Mouse (Mus musculus): Measurements from ENCODE around the gene A930033H14Rik. TPM values are rescaled to one million over a fixed set of nuclear protein-coding genes. Genes with fewer than 3 reads are reported as not detected.

The A930033H14Rik gene
- total and polyA plus RNA-seq, 2 experiments, result 0.26 to 5.9 TPM

- TF ChIP-seq POLR2A (IDR thresholded peaks at IDR 0.05; ENCODE audit: extremely low read depth, insufficient read depth, low read length) (no peak), CTCF (IDR thresholded peaks at IDR 0.05; ENCODE audit: low read depth, low read length) (no peak)
- Histone ChIP-seq H3K4me1 (ENCODE audit: control insufficient read depth, insufficient read depth, low read length) (peaks cover 15% of the 10 kb centered on the region), H3K27ac (replicated peaks; ENCODE audit: insufficient read depth, low read depth, low read length) (peak overlapping the region; percentile 69), H3K9ac (ENCODE audit: low read depth, low read length) (peak overlapping the region; percentile 97), H3K27me3 (ENCODE audit: control insufficient read depth, insufficient read depth, low read length) (no peaks in the 10 kb centered on the region), H3K36me3 (ENCODE audit: control insufficient read depth, insufficient read depth, low read length) (peaks cover 12% of the 10 kb centered on the region; the same call in 1 of the 2 replicates), H3K4me3 (ENCODE audit: insufficient read depth, low read depth, low read length) (peak overlapping the region; percentile 88), H3K79me2 (ENCODE audit: control insufficient read depth, insufficient read depth, low read length) (peaks cover 19% of the 10 kb centered on the region; the same call in 1 of the 2 replicates)
- DNase-seq (ENCODE audit: extremely low read depth, low read depth, low spot score), result peak; percentile 69
- under 1% methylated on average over 14 of the region's 14 CpGs for WGBS
These were observed 922 bp downstream of the A930033H14Rik start for GRCm38 (mm10) chr10:69211976-69212375.

- peak; percentile 93 for DNase-seq (ENCODE audit: extremely low read depth, low read depth, low spot score)
These were observed 1.3 kb downstream of the A930033H14Rik start for GRCm38 (mm10) chr10:69211560-69211959.

GRCm38 (mm10) chr10:69210659-69211058, 2.2 kb downstream of the A930033H14Rik start:
- no peak for DNase-seq (ENCODE audit: extremely low read depth, low read depth, low spot score)
- Histone ChIP-seq H3K27me3 (ENCODE audit: control insufficient read depth, insufficient read depth, low read length) (no peaks in the 10 kb centered on the region), H3K27ac (replicated peaks; ENCODE audit: insufficient read depth, low read depth, low read length) (no peak overlapping the region), H3K9ac (ENCODE audit: low read depth, low read length) (no peak overlapping the region), H3K36me3 (ENCODE audit: control insufficient read depth, insufficient read depth, low read length) (peaks cover 4% of the 10 kb centered on the region; the same call in 1 of the 2 replicates), H3K4me3 (ENCODE audit: insufficient read depth, low read depth, low read length) (no peak overlapping the region), H3K79me2 (ENCODE audit: control insufficient read depth, insufficient read depth, low read length) (peaks cover 19% of the 10 kb centered on the region; the same call in 1 of the 2 replicates), H3K4me1 (ENCODE audit: control insufficient read depth, insufficient read depth, low read length) (peaks cover 14% of the 10 kb centered on the region)
- 50% methylated on average over 5 of the region's 5 CpGs for WGBS
- TF ChIP-seq POLR2A (IDR thresholded peaks at IDR 0.05; ENCODE audit: extremely low read depth, insufficient read depth, low read length), result no peak
- no peak for TF ChIP-seq CTCF (IDR thresholded peaks at IDR 0.05; ENCODE audit: low read depth, low read length)

More at GRCm38 (mm10) chr10:69211560-69211959, 1.3 kb downstream of the A930033H14Rik start:
- Histone ChIP-seq H3K9ac (ENCODE audit: low read depth, low read length) (peak overlapping the region; percentile 97), H3K36me3 (ENCODE audit: control insufficient read depth, insufficient read depth, low read length) (peaks cover 11% of the 10 kb centered on the region; the same call in 1 of the 2 replicates), H3K27ac (replicated peaks; ENCODE audit: insufficient read depth, low read depth, low read length) (peak overlapping the region; percentile 69), H3K79me2 (ENCODE audit: control insufficient read depth, insufficient read depth, low read length) (peaks cover 19% of the 10 kb centered on the region; the same call in 1 of the 2 replicates), H3K27me3 (ENCODE audit: control insufficient read depth, insufficient read depth, low read length) (no peaks in the 10 kb centered on the region), H3K4me1 (ENCODE audit: control insufficient read depth, insufficient read depth, low read length) (peaks cover 15% of the 10 kb centered on the region), H3K4me3 (ENCODE audit: insufficient read depth, low read depth, low read length) (peak overlapping the region; percentile 88)
- no peak for TF ChIP-seq POLR2A (IDR thresholded peaks at IDR 0.05; ENCODE audit: extremely low read depth, insufficient read depth, low read length)
- no peak for TF ChIP-seq CTCF (IDR thresholded peaks at IDR 0.05; ENCODE audit: low read depth, low read length)
- 2% methylated on average over 8 of the region's 8 CpGs for WGBS

GRCm38 (mm10) chr10:69210006-69210405, 2.9 kb downstream of the A930033H14Rik start:
- H3K4me3 ChIP-seq (ENCODE audit: insufficient read depth, low read depth, low read length), result no peak overlapping the region
- no peak overlapping the region for H3K27ac ChIP-seq (replicated peaks; ENCODE audit: insufficient read depth, low read depth, low read length)
- H3K36me3 ChIP-seq (ENCODE audit: control insufficient read depth, insufficient read depth, low read length), result no peaks in the 10 kb centered on the region
- 97% methylated on average over 10 of the region's 10 CpGs for WGBS
- no peak for TF ChIP-seq CTCF (IDR thresholded peaks at IDR 0.05; ENCODE audit: low read depth, low read length)
- no peak for TF ChIP-seq POLR2A (IDR thresholded peaks at IDR 0.05; ENCODE audit: extremely low read depth, insufficient read depth, low read length)
- no peaks in the 10 kb centered on the region for H3K27me3 ChIP-seq (ENCODE audit: control insufficient read depth, insufficient read depth, low read length)
- H3K9ac ChIP-seq (ENCODE audit: low read depth, low read length), result no peak overlapping the region
- H3K79me2 ChIP-seq (ENCODE audit: control insufficient read depth, insufficient read depth, low read length), result peaks cover 19% of the 10 kb centered on the region; the same call in 1 of the 2 replicates
- DNase-seq (ENCODE audit: extremely low read depth, low read depth, low spot score), result no peak
- peaks cover 19% of the 10 kb centered on the region for H3K4me1 ChIP-seq (ENCODE audit: control insufficient read depth, insufficient read depth, low read length)

- H3K9ac ChIP-seq (ENCODE audit: low read depth, low read length), result no peak overlapping the region
- 96% methylated on average over 3 of the region's 3 CpGs for WGBS
- H3K27me3 ChIP-seq (ENCODE audit: control insufficient read depth, insufficient read depth, low read length), result no peaks in the 10 kb centered on the region
- no peak for DNase-seq (ENCODE audit: extremely low read depth, low read depth, low spot score)
- no peak overlapping the region for H3K27ac ChIP-seq (replicated peaks; ENCODE audit: insufficient read depth, low read depth, low read length)
- H3K79me2 ChIP-seq (ENCODE audit: control insufficient read depth, insufficient read depth, low read length), result peaks cover 17% of the 10 kb centered on the region; the same call in 1 of the 2 replicates
- TF ChIP-seq POLR2A (IDR thresholded peaks at IDR 0.05; ENCODE audit: extremely low read depth, insufficient read depth, low read length) (no peak), CTCF (IDR thresholded peaks at IDR 0.05; ENCODE audit: low read depth, low read length) (peak; percentile 53)
- peaks cover 21% of the 10 kb centered on the region for H3K4me1 ChIP-seq (ENCODE audit: control insufficient read depth, insufficient read depth, low read length)
- H3K36me3 ChIP-seq (ENCODE audit: control insufficient read depth, insufficient read depth, low read length), result no peaks in the 10 kb centered on the region
- H3K4me3 ChIP-seq (ENCODE audit: insufficient read depth, low read depth, low read length), result no peak overlapping the region
These were observed 4.2 kb downstream of the A930033H14Rik start for GRCm38 (mm10) chr10:69208705-69209104.

- Histone ChIP-seq H3K4me1 (ENCODE audit: control insufficient read depth, insufficient read depth, low read length) (peaks cover 21% of the 10 kb centered on the region), H3K36me3 (ENCODE audit: control insufficient read depth, insufficient read depth, low read length) (no peaks in the 10 kb centered on the region), H3K27me3 (ENCODE audit: control insufficient read depth, insufficient read depth, low read length) (no peaks in the 10 kb centered on the region), H3K4me3 (ENCODE audit: insufficient read depth, low read depth, low read length) (no peak overlapping the region), H3K27ac (replicated peaks; ENCODE audit: insufficient read depth, low read depth, low read length) (no peak overlapping the region; the same call in 1 of the 2 replicates), H3K9ac (ENCODE audit: low read depth, low read length) (no peak overlapping the region), H3K79me2 (ENCODE audit: control insufficient read depth, insufficient read depth, low read length) (peaks cover 11% of the 10 kb centered on the region; the same call in 1 of the 2 replicates)
- 90% methylated on average over 15 of the region's 15 CpGs for WGBS
- TF ChIP-seq POLR2A (IDR thresholded peaks at IDR 0.05; ENCODE audit: extremely low read depth, insufficient read depth, low read length) (no peak), CTCF (IDR thresholded peaks at IDR 0.05; ENCODE audit: low read depth, low read length) (no peak)
- no peak for DNase-seq (ENCODE audit: extremely low read depth, low read depth, low spot score)
These were observed 4.8 kb downstream of the A930033H14Rik start for GRCm38 (mm10) chr10:69207981-69208630.

Data from liver, adult 2 months (tissue).